Mouse (Mus musculus): ENCODE results near the gene Usp29. TPM values are rescaled to one million over a fixed set of nuclear protein-coding genes. Genes with fewer than 3 reads are reported as not detected.

Usp29 gene
- polyA plus RNA-seq, 1 experiment from 2014 or later, result 32.0 TPM

DNA sequence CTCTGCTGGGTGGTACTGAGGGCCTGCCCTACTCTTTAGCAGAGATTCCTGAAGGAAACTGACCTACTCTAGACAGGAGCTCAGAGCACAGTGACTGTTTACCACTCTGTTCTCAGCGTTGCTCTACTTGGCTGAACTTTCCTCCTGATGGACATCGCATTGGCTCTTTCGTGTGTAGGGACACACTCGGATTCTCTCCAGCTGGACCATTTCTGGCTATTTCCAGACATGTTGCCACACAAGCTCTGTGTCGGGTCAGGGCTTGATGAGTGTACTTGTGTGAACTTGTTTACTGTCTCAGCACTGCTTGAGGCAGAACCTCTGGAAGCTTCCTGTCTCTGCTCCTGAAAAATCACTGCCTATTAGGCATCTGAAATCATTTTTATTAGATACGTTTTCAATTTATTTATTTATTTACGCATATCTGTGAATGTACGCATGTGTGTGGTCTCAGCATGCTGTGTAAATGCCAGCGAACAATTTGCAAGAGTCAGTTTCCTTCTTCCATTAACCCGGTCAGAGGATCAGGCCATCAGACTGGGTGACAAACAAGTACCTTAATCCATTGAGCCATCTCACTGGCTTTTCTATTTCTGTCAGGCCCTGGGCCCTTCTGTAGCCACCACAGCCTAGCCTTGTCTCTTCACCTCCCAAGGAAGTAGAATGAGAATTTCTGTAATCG is 95.7 kb downstream of the Usp29 start:
- no peaks in the 10 kb centered on the region for H3K36me3 ChIP-seq (ENCODE audit: control insufficient read depth, insufficient read depth)
- H3K4me1 ChIP-seq (replicated peaks; ENCODE audit: control insufficient read depth, insufficient read depth, low read length), result no peaks in the 10 kb centered on the region; the same call in 1 of the 2 replicates
- H3K27ac ChIP-seq (ENCODE audit: low read length), result no peak overlapping the region
- H3K4me2 ChIP-seq (ENCODE audit: low read length), result no peak overlapping the region
- H3K4me3 ChIP-seq (replicated peaks; ENCODE audit: low read length), result no peak overlapping the region
- no peak overlapping the region for H3K9ac ChIP-seq (replicated peaks; ENCODE audit: low read depth, low read length)
- WGBS, result 89% methylated on average over 11 of the region's 11 CpGs
- H3K9me3 ChIP-seq (ENCODE audit: control insufficient read depth, low read length), result no peaks in the 10 kb centered on the region
- no peaks in the 10 kb centered on the region for H3K27me3 ChIP-seq (replicated peaks; ENCODE audit: control insufficient read depth, insufficient read depth, low read length)
- ATAC-seq, result no peak

DNA sequence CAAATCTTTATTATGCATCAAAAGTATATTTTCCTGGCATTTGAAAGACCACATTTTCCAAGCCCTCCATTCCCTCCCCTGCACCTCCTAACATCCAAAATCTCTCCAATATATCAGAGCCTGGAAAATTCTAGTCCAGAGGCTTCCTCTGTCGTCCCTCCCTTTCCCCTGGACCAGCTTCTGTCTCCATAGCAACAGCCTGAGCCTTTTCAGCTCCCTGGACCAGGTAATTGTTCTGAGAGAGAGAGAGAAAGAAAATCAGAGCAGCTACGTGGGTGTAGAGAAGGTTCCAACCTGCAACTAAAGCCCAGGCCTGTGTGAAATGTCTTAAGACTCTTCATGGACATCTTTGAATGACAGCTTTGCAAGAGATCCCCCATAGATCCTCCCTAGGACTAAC is 98.8 kb downstream of the Usp29 start:
- peak; percentile 72; the same call in 1 of the 2 replicates for ATAC-seq
- no peaks in the 10 kb centered on the region for H3K36me3 ChIP-seq (ENCODE audit: control insufficient read depth, insufficient read depth)
- no peaks in the 10 kb centered on the region for H3K27me3 ChIP-seq (replicated peaks; ENCODE audit: control insufficient read depth, insufficient read depth, low read length)
- WGBS, result 0% methylated on average over 2 of the region's 2 CpGs
- H3K4me1 ChIP-seq (replicated peaks; ENCODE audit: control insufficient read depth, insufficient read depth, low read length), result no peaks in the 10 kb centered on the region; the same call in 1 of the 2 replicates
- H3K4me2 ChIP-seq (ENCODE audit: low read length), result no peak overlapping the region
- H3K4me3 ChIP-seq (replicated peaks; ENCODE audit: low read length), result no peak overlapping the region
- no peaks in the 10 kb centered on the region for H3K9me3 ChIP-seq (ENCODE audit: control insufficient read depth, low read length)
- no peak overlapping the region for H3K9ac ChIP-seq (replicated peaks; ENCODE audit: low read depth, low read length)
- peak overlapping the region; percentile 54; the same call in 1 of the 2 replicates for H3K27ac ChIP-seq (ENCODE audit: low read length)

DNA sequence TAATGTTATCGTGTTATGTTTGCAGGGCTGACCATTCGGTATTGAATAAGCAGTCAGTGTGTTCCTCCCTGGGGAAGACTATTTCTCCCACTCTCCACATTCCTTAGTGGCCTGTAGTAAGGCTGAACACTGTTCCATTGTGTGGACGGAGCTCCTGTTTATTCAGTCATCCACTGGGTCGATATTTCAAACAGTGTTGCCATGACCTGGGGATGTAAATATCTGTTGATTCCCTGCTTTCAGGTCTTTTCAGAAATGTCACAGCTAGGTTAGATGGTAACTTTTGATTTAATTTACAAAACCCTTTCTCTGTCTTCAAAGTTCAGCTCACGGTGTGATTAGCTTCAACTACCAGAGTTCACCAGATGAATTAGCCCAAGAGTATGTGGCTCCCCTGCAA is 104.6 kb downstream of the Usp29 start:
- Histone ChIP-seq H3K9me3 (ENCODE audit: control insufficient read depth, low read length) (no peaks in the 10 kb centered on the region), H3K4me3 (replicated peaks; ENCODE audit: low read length) (no peak overlapping the region), H3K36me3 (ENCODE audit: control insufficient read depth, insufficient read depth) (no peaks in the 10 kb centered on the region), H3K9ac (replicated peaks; ENCODE audit: low read depth, low read length) (no peak overlapping the region), H3K27ac (ENCODE audit: low read length) (peak overlapping the region; percentile 12), H3K4me1 (replicated peaks; ENCODE audit: control insufficient read depth, insufficient read depth, low read length) (peaks cover 10% of the 10 kb centered on the region), H3K4me2 (ENCODE audit: low read length) (no peak overlapping the region), H3K27me3 (replicated peaks; ENCODE audit: control insufficient read depth, insufficient read depth, low read length) (no peaks in the 10 kb centered on the region)
- WGBS, result 44% methylated on average over 5 of the region's 5 CpGs
- peak; percentile 27 for ATAC-seq

DNA sequence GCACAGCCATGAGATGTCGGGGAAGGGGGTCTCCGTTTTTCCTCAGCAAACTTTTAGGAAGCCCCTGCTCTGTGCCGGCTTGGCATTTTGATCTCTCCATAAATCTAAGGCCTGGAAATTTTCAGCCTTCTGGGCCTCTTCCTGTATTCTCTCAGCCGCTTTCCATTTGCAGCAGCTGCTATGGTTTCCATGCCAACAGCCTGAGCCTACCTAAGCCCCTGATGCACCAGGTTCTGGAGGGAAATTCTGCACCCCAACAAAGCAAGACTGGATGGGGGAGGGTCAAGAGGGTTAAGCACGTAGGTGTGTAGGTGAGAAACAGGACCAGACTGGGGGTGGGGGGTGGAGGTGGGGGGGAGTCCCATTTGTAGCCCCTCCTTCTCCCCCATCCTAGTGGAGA is 105.0 kb downstream of the Usp29 start:
- H3K27me3 ChIP-seq (replicated peaks; ENCODE audit: control insufficient read depth, insufficient read depth, low read length), result no peaks in the 10 kb centered on the region
- H3K36me3 ChIP-seq (ENCODE audit: control insufficient read depth, insufficient read depth), result no peaks in the 10 kb centered on the region
- no peak overlapping the region for H3K4me2 ChIP-seq (ENCODE audit: low read length)
- H3K4me3 ChIP-seq (replicated peaks; ENCODE audit: low read length), result no peak overlapping the region
- H3K4me1 ChIP-seq (replicated peaks; ENCODE audit: control insufficient read depth, insufficient read depth, low read length), result peaks cover 10% of the 10 kb centered on the region
- no peak overlapping the region for H3K9ac ChIP-seq (replicated peaks; ENCODE audit: low read depth, low read length)
- no peaks in the 10 kb centered on the region for H3K9me3 ChIP-seq (ENCODE audit: control insufficient read depth, low read length)
- peak; percentile 82 for ATAC-seq
- peak overlapping the region; percentile 12 for H3K27ac ChIP-seq (ENCODE audit: low read length)
- 21% methylated on average over 5 of the region's 5 CpGs for WGBS

DNA sequence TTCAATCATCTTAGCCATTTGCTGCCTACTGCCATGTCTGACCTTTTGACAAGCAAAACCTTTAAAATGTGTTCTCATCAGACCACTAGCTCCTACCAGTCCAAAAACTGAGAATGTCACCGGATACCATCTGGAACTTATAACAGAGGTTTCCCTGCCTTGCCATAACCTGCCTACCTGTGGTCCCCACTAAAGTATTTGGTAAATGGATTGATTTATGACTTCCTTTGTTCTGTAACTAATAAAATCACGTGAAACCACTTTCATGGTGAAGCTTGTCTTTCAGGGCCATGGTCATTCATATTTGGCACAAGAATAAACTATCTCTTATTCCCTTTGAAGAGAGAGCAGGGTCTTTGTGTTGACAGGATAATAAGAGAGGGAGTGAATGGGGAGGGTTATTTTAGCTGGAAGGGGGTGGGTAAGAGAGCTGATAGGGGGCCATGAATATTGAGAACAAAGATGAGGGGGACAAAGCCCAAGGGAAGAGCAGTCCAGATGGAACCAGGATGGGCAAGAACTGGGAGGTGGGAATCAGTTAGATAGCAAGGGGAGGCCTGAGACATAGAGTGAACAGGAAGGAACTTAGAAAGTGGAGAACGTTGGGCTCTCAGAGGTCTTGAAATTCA is 107.0 kb downstream of the Usp29 start:
- H3K9me3 ChIP-seq (ENCODE audit: control insufficient read depth, low read length), result no peaks in the 10 kb centered on the region
- H3K4me2 ChIP-seq (ENCODE audit: low read length), result no peak overlapping the region
- H3K27ac ChIP-seq (ENCODE audit: low read length), result no peak overlapping the region
- H3K4me1 ChIP-seq (replicated peaks; ENCODE audit: control insufficient read depth, insufficient read depth, low read length), result peaks cover 19% of the 10 kb centered on the region
- no peak for ATAC-seq
- no peak overlapping the region for H3K4me3 ChIP-seq (replicated peaks; ENCODE audit: low read length)
- WGBS, result 72% methylated on average over 3 of the region's 3 CpGs
- no peaks in the 10 kb centered on the region for H3K27me3 ChIP-seq (replicated peaks; ENCODE audit: control insufficient read depth, insufficient read depth, low read length)
- no peaks in the 10 kb centered on the region for H3K36me3 ChIP-seq (ENCODE audit: control insufficient read depth, insufficient read depth)
- no peak overlapping the region for H3K9ac ChIP-seq (replicated peaks; ENCODE audit: low read depth, low read length)

DNA sequence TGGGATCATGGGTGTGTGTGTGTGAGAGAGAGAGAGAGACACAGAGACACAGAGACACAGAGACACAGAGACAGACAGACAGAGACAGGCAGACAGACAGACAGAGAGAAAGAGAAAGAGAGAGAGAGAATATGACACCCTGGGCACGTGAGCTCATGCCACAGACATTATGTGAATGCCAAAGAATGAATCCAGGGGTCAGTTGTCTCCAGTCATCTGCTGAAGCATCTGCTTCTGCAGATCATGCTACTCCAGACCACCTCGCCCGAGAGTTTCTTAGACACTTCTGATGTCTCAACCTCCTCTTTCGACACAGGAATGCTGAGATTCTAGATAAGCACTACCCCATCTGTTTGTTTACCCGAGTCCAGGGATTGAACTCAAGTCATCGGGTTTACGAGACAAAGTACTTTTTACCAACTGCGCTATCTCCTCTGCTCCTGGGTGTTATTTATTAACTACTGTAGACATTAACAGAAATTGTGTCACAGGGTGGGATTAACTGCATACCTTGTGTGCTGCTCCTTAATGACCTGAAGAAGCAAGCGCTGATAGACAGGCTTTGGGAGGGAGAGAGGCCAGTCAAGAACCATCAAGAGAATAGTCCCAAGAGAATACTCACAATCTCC is 107.7 kb downstream of the Usp29 start:
- no peaks in the 10 kb centered on the region for H3K36me3 ChIP-seq (ENCODE audit: control insufficient read depth, insufficient read depth)
- 91% methylated on average over 9 of the region's 9 CpGs for WGBS
- ATAC-seq, result no peak
- no peak overlapping the region for H3K9ac ChIP-seq (replicated peaks; ENCODE audit: low read depth, low read length)
- H3K27me3 ChIP-seq (replicated peaks; ENCODE audit: control insufficient read depth, insufficient read depth, low read length), result no peaks in the 10 kb centered on the region
- peaks cover 19% of the 10 kb centered on the region for H3K4me1 ChIP-seq (replicated peaks; ENCODE audit: control insufficient read depth, insufficient read depth, low read length)
- no peaks in the 10 kb centered on the region for H3K9me3 ChIP-seq (ENCODE audit: control insufficient read depth, low read length)
- H3K27ac ChIP-seq (ENCODE audit: low read length), result no peak overlapping the region
- no peak overlapping the region for H3K4me2 ChIP-seq (ENCODE audit: low read length)
- H3K4me3 ChIP-seq (replicated peaks; ENCODE audit: low read length), result no peak overlapping the region

DNA sequence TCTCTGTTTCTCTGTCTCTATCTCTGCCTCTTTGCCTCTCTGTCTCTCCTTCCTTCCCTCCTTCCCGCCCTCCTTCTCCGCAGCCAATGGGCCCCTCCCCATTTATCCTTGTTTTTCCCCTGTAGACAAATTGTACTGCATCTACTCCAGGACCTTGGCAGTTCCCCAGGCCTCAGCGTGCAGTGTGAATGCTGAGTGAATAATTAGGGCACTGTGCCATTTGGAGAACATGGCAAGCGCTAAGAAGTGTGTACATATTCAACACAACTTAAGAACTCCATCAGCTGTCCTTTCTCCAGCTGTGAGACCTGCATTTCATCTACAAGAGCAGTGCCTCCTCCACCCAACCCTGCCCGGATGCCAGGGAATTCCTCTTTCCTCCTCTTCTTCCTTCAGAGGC is 110.5 kb downstream of the Usp29 start:
- peak; percentile 87 for ATAC-seq
- H3K27ac ChIP-seq (ENCODE audit: low read length), result peak overlapping the region; percentile 20; the same call in 1 of the 2 replicates
- WGBS, result 19% methylated on average over 5 of the region's 5 CpGs
- H3K4me2 ChIP-seq (ENCODE audit: low read length), result no peak overlapping the region
- no peaks in the 10 kb centered on the region for H3K36me3 ChIP-seq (ENCODE audit: control insufficient read depth, insufficient read depth)
- no peak overlapping the region for H3K4me3 ChIP-seq (replicated peaks; ENCODE audit: low read length)
- H3K27me3 ChIP-seq (replicated peaks; ENCODE audit: control insufficient read depth, insufficient read depth, low read length), result no peaks in the 10 kb centered on the region
- H3K9ac ChIP-seq (replicated peaks; ENCODE audit: low read depth, low read length), result no peak overlapping the region
- H3K4me1 ChIP-seq (replicated peaks; ENCODE audit: control insufficient read depth, insufficient read depth, low read length), result peaks cover 8% of the 10 kb centered on the region
- no peaks in the 10 kb centered on the region for H3K9me3 ChIP-seq (ENCODE audit: control insufficient read depth, low read length)

DNA sequence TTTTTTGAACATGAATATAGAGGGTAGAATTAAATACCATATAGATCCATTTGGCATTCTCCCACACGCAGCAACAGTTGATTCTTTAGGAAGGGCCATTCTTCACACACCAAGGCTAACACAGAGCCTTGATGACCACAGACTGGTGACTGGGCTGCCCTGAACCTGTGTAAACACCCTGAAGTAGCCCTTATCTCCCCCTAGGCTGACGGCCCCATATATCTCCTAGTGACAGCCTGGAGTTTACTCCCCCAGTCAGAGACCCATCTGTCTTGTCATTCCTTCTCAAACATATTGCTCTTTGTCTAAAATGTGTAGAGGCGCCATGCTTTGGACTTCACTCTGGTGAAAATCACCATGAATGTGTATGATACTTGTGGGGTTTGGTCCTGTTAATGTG is 119.1 kb downstream of the Usp29 start:
- peaks cover 5% of the 10 kb centered on the region for H3K4me1 ChIP-seq (replicated peaks; ENCODE audit: control insufficient read depth, insufficient read depth, low read length)

DNA sequence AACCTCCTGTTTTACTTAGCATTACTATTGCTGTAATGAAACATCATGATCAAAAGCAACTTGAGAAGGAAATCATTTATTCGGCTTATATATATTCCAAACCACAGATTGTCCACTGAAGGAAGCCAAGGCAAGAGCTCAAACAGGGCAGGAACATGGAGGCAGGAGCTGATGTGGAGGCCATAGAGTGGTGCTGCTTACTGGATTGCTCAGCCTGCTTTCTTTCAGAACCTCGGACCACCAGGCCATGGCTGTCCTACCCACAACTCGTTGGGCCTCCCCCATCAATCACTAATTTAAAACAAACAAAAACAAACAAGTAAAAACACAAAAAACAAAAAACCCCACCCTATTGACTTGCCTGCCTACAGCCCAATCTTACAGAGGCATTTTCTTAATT is 119.9 kb downstream of the Usp29 start:
- H3K4me3 ChIP-seq (replicated peaks; ENCODE audit: low read length), result no peak overlapping the region
- ATAC-seq, result no peak
- no peak overlapping the region for H3K9ac ChIP-seq (replicated peaks; ENCODE audit: low read depth, low read length)
- 86% methylated on average over 3 of the region's 3 CpGs for WGBS
- no peaks in the 10 kb centered on the region for H3K9me3 ChIP-seq (ENCODE audit: control insufficient read depth, low read length)
- H3K4me1 ChIP-seq (replicated peaks; ENCODE audit: control insufficient read depth, insufficient read depth, low read length), result peaks cover 5% of the 10 kb centered on the region
- no peaks in the 10 kb centered on the region for H3K27me3 ChIP-seq (replicated peaks; ENCODE audit: control insufficient read depth, insufficient read depth, low read length)
- H3K27ac ChIP-seq (ENCODE audit: low read length), result no peak overlapping the region
- H3K36me3 ChIP-seq (ENCODE audit: control insufficient read depth, insufficient read depth), result no peaks in the 10 kb centered on the region
- H3K4me2 ChIP-seq (ENCODE audit: low read length), result no peak overlapping the region

More for the DNA sequence above, 119.1 kb downstream of the Usp29 start:
- Histone ChIP-seq H3K36me3 (ENCODE audit: control insufficient read depth, insufficient read depth) (no peaks in the 10 kb centered on the region), H3K4me2 (ENCODE audit: low read length) (no peak overlapping the region), H3K27ac (ENCODE audit: low read length) (no peak overlapping the region), H3K4me3 (replicated peaks; ENCODE audit: low read length) (no peak overlapping the region), H3K27me3 (replicated peaks; ENCODE audit: control insufficient read depth, insufficient read depth, low read length) (no peaks in the 10 kb centered on the region), H3K9me3 (ENCODE audit: control insufficient read depth, low read length) (no peaks in the 10 kb centered on the region), H3K9ac (replicated peaks; ENCODE audit: low read depth, low read length) (no peak overlapping the region)
- 87% methylated on average over 3 of the region's 3 CpGs for WGBS
- ATAC-seq, result no peak

Data from forebrain, embryonic 16.5 days (tissue).